Mouse (Mus musculus): ENCODE measurements around the gene Snap91.

The Snap91 gene

GRCm38 (mm10) chr9:86814340-86814739 is 66.1 kb downstream of the Snap91 start:
- DNase-seq (ENCODE audit: low spot score), result no peak

DNA sequence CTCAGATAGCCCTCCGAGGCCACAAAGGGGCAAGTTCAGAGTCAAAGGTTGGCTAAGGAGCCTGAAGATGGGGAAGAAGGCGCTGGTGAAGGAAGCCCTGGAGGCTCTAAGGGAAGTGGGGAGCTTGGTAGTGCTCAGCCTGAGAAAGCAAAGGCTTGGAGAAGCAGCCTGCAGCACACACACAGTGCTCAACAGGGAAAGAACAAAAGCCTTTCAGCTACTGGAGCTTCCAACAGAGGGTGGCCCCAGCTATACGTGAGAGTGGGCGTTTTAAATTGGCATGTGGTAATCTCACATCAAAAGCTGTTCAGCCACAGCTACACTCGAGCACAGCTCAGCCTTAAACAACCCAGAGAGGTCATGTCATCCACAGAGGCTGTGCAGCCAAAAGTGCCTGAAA is 67.1 kb downstream of the Snap91 start:
- DNase-seq (ENCODE audit: low spot score), result no peak

DNA sequence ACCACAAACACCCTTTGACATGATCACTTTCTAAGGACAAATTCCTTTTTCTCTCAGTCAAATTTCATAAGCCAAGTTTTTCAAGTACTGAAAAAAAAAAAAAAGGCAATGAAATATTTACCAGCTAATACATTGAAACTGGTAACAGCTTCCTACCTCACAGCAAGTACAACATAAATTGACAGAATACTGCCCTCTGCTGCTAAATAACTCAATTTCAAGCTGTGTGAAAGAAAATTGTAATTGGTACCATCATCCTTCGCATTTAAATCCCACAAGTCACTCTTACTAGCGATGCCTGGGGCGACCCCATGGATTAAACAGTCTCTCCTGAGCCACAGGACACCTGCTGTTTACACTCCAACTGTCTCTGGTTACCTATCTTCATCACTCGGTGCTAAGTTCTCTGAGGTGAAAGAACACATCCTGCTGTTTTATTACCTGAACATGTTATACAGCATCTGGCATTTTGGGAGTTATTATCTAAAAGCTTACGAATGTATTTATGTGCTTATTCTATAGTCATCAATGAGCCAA is 69.7 kb downstream of the Snap91 start:
- DNase-seq (ENCODE audit: low spot score), result no peak

GRCm38 (mm10) chr9:86810213-86810612 is 70.2 kb downstream of the Snap91 start:
- no peak for DNase-seq (ENCODE audit: low spot score)

- peak; percentile 4 for DNase-seq (ENCODE audit: low spot score)
These were observed 79.8 kb downstream of the Snap91 start for GRCm38 (mm10) chr9:86800600-86801163.

GRCm38 (mm10) chr9:86799099-86799498 is 81.4 kb downstream of the Snap91 start:
- no peak for DNase-seq (ENCODE audit: low spot score)

- DNase-seq (ENCODE audit: low spot score), result no peak
These were observed 81.8 kb downstream of the Snap91 start for GRCm38 (mm10) chr9:86798686-86799085.

- no peak for DNase-seq (ENCODE audit: low spot score)
These were observed 82.3 kb downstream of the Snap91 start for GRCm38 (mm10) chr9:86798129-86798528.

GRCm38 (mm10) chr9:86797553-86797952 is 82.9 kb downstream of the Snap91 start:
- no peak for DNase-seq (ENCODE audit: low spot score)

- DNase-seq (ENCODE audit: low spot score), result no peak
These were observed 85.2 kb downstream of the Snap91 start for GRCm38 (mm10) chr9:86795236-86795635.

- no peak for DNase-seq (ENCODE audit: low spot score)
These were observed 88.5 kb downstream of the Snap91 start for GRCm38 (mm10) chr9:86791927-86792326.

DNA sequence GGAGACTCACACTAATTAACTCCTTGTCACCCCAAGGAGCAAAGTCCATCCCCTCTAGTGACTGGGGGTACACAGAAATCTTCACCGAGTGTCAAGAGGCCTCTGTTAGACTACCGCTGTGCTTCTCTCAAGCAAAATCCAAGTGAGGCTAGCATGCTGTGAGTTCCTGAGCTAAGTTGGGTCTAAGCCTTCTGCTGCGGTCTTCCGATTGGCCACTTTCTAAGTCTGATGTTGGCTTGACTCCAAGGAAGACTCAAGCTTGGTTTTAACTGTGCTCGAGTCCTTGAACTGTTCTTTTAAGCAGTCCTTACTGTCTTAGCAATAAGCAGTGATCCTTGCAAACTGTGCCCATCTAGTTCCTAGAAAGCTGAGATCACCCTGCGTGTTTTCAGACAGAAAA is 91.3 kb downstream of the Snap91 start:
- DNase-seq (ENCODE audit: low spot score), result no peak

- no peak for DNase-seq (ENCODE audit: low spot score)
These were observed 97.6 kb downstream of the Snap91 start for GRCm38 (mm10) chr9:86782836-86783235.

DNA sequence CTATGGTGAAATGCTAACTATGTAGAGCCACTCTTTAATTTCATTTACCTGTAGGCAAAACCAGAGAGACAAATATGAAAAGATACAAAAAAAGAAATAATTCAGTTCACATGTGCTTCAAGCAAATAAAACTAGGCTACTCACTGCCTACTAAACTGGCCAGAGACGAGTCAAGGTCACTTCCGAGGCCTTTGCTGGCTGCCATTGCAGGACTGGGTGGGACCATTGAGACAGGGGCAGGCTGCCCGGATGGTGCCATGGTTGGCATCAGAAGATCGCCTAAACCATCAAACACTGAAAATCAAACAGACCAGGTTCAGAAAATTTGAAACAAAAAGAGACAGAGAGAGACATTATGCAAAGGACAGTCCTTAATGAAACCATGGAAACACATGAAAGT is 99.0 kb downstream of the Snap91 start:
- no peak for DNase-seq (ENCODE audit: low spot score)

- no peak for DNase-seq (ENCODE audit: low spot score)
These were observed 102.2 kb downstream of the Snap91 start for GRCm38 (mm10) chr9:86778212-86778611.

DNA sequence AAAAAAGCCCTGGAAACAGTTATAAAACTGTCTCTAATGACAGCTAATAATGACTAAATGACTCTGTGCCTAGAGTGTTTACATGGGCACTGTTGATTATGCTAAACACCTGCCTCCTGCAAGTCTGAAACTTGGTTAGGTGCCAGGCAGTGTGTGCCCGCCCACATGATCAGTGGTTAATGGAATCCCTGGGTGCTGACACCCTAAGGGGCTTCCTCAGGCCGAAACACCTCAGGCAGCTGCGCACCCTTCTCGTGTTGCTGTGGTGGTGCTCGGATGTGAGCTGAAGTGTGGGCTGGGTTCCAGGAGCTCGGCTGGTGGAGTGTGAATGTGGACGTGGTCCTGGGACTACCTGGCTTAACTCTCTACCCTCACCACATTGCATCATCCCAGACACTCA is 103.1 kb downstream of the Snap91 start:
- no peak for DNase-seq (ENCODE audit: low spot score)

DNA sequence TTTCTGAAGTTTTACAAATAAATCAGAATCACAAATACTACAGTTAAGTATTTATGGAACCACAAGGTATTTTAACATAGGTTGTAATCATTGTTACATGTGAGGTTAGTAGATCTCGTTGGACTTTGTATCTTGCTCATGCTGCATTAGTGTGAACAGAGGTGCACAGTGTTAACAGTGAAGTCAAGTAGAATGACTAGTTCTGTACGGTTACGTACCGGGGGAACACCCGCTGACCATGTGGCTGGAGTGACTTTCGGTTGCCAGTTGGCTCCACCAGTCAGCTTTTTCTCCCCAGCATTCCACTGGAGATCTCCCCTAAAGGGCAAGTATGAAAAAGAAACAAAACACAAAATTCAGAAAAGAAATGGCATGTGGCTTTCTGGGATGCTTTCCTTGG is 105.1 kb downstream of the Snap91 start:
- DNase-seq (ENCODE audit: low spot score), result no peak

DNA sequence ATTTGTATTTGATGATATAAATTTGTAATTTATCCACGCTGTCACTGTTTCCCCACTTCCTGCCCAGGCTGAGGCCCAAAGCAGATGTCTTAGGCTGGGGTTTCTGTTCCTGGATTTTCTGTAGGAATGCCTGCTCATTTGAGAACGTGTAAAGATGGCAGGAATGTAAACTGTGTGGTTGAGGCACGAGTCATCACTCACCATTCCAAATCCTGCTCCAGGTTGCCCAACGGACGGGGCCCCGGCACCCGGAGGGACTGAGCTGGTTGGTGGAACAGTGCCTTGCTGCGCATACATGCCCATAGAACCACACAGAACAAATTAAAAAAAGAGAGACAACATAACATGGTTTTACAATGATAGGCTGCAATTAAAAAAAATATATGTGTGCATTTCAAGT is 106.5 kb downstream of the Snap91 start:
- DNase-seq (ENCODE audit: low spot score), result no peak

GRCm38 (mm10) chr9:86772897-86773296 is 107.6 kb downstream of the Snap91 start:
- no peak for DNase-seq (ENCODE audit: low spot score)

- DNase-seq (ENCODE audit: low spot score), result no peak
These were observed 113.5 kb downstream of the Snap91 start for GRCm38 (mm10) chr9:86766991-86767390.

DNA sequence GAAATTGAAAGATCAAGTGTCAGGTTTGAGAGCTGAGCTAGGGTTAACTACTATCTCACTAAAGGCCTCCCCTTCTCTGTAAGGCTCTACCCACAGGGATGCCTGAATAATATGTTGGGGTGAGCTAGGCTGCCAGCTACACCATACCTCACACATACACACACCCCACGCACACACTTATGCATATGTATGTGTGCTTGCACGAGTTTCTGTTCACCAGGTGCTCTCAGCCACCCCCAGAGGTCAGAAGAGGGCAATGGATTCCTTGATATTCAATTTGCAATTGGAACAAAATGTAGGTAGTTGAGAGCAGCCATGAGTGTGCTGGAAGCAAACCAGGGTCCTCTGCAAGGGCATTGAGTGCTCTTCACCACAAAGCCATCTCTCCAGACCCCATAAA is 116.5 kb downstream of the Snap91 start:
- DNase-seq (ENCODE audit: low spot score), result no peak

GRCm38 (mm10) chr9:86762477-86763376 is 117.7 kb downstream of the Snap91 start:
- DNase-seq (ENCODE audit: low spot score), result no peak

DNA sequence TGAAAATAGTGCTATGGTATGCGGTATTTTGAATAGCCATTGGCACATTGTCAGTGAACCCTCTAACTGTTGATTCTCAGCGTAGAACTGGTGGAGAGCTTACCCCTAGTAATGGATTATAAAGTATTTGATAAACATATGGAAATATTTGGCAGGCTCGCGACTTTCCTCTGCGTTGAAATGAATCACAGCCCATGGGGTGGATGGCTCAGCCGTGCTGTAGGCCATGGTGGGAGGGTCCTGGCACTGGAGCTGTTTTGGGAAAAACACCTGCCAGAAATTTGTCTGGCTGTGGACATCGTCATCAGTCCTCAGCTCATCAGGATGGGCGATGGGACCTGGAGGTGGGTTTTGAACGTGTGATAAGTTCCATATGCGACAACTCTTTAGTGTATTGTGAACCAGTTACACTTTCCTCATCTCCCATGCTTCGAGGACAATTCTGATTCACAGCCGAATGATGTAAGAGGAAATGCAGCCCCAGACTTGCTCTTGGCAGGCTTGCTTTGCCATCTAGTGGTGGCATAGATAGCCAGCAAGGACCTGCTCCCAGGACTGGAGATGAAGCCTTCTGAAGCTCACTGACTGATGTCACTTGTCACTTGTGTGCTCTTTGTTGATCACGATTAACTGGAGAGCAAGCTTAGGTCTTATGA is 134.4 kb downstream of the Snap91 start:
- peak; percentile 76 for DNase-seq (ENCODE audit: low spot score)

Data from lung, postnatal 25 days (tissue).